Mouse (Mus musculus): ENCODE data around the gene Thop1. TPM values are rescaled to one million over a fixed set of nuclear protein-coding genes. Genes with fewer than 3 reads are reported as not detected.

Gene Thop1
- total and polyA plus RNA-seq, 2 experiments, result 7.4 to 13.1 TPM

DNA sequence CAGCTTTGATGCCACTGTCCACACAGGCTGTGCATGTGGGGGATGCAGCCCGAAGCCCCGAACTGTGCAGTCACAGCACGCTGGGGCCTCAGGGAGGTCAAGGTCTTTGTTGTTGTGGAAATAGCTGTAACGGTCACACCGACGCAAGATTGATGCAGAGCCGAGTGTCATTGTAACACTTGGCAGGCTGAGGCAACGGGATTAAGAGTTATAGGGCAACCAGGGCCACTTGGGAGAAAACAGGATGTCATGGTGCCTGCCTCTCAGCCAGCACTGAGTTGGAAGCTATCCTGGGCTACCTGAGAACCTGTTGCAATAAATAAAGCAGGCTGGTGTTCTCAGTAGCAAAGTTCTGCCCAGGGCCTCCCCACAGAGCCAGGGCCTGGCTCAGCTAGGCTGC lies 5.9 kb downstream of the Thop1 start:
- H3K79me2 ChIP-seq (ENCODE audit: control insufficient read depth, insufficient read depth, low read length), result no peaks in the 10 kb centered on the region
- H3K9ac ChIP-seq (ENCODE audit: low read depth, low read length), result no peak overlapping the region
- H3K4me1 ChIP-seq (ENCODE audit: control insufficient read depth, insufficient read depth, low read length), result no peaks in the 10 kb centered on the region
- no peak overlapping the region for H3K4me3 ChIP-seq (ENCODE audit: insufficient read depth, low read depth, low read length)
- no peaks in the 10 kb centered on the region for H3K27me3 ChIP-seq (ENCODE audit: control insufficient read depth, insufficient read depth, low read length)
- H3K27ac ChIP-seq (replicated peaks; ENCODE audit: insufficient read depth, low read depth, low read length), result no peak overlapping the region
- 70% methylated on average over 8 of the region's 8 CpGs for WGBS
- no peak for DNase-seq (ENCODE audit: extremely low read depth, low read depth, low spot score)
- no peak for TF ChIP-seq CTCF (IDR thresholded peaks at IDR 0.05; ENCODE audit: low read depth, low read length)
- no peak for TF ChIP-seq POLR2A (IDR thresholded peaks at IDR 0.05; ENCODE audit: extremely low read depth, insufficient read depth, low read length)
- H3K36me3 ChIP-seq (ENCODE audit: control insufficient read depth, insufficient read depth, low read length), result no peaks in the 10 kb centered on the region

DNA sequence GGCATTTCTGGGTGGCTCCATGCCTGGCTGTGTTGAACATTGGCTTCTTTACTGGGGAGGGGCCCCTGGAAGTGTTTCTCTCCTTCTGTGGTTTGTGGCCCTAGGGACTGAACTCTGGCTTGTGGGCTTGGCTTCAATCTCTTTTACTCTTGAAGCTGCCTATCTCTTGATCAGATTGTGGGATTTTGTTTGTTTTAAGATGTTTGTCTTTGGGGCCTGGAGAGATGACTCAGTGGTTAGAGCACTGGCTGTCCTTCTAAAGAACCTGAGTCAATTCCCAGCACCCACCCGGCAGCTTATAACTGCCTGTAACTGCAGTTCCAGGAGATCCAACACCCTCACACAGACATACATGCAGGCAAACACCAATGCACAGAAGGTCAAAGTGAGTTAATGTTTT lies 6.5 kb downstream of the Thop1 start:
- H3K9ac ChIP-seq (ENCODE audit: low read depth, low read length), result no peak overlapping the region
- no peak overlapping the region for H3K4me3 ChIP-seq (ENCODE audit: insufficient read depth, low read depth, low read length)
- no peaks in the 10 kb centered on the region for H3K27me3 ChIP-seq (ENCODE audit: control insufficient read depth, insufficient read depth, low read length)
- 71% methylated on average over 1 of the region's 1 CpGs for WGBS
- DNase-seq (ENCODE audit: extremely low read depth, low read depth, low spot score), result no peak
- no peaks in the 10 kb centered on the region for H3K36me3 ChIP-seq (ENCODE audit: control insufficient read depth, insufficient read depth, low read length)
- no peaks in the 10 kb centered on the region for H3K79me2 ChIP-seq (ENCODE audit: control insufficient read depth, insufficient read depth, low read length)
- no peak overlapping the region for H3K27ac ChIP-seq (replicated peaks; ENCODE audit: insufficient read depth, low read depth, low read length)
- TF ChIP-seq CTCF (IDR thresholded peaks at IDR 0.05; ENCODE audit: low read depth, low read length) (no peak), POLR2A (IDR thresholded peaks at IDR 0.05; ENCODE audit: extremely low read depth, insufficient read depth, low read length) (no peak)
- H3K4me1 ChIP-seq (ENCODE audit: control insufficient read depth, insufficient read depth, low read length), result no peaks in the 10 kb centered on the region

- TF ChIP-seq CTCF (IDR thresholded peaks at IDR 0.05; ENCODE audit: low read depth, low read length) (no peak), POLR2A (IDR thresholded peaks at IDR 0.05; ENCODE audit: extremely low read depth, insufficient read depth, low read length) (no peak)
- Histone ChIP-seq H3K4me1 (ENCODE audit: control insufficient read depth, insufficient read depth, low read length) (no peaks in the 10 kb centered on the region), H3K27me3 (ENCODE audit: control insufficient read depth, insufficient read depth, low read length) (no peaks in the 10 kb centered on the region), H3K4me3 (ENCODE audit: insufficient read depth, low read depth, low read length) (no peak overlapping the region), H3K79me2 (ENCODE audit: control insufficient read depth, insufficient read depth, low read length) (no peaks in the 10 kb centered on the region), H3K36me3 (ENCODE audit: control insufficient read depth, insufficient read depth, low read length) (no peaks in the 10 kb centered on the region), H3K9ac (ENCODE audit: low read depth, low read length) (no peak overlapping the region), H3K27ac (replicated peaks; ENCODE audit: insufficient read depth, low read depth, low read length) (no peak overlapping the region)
- 93% methylated on average over 11 of the region's 11 CpGs for WGBS
- no peak for DNase-seq (ENCODE audit: extremely low read depth, low read depth, low spot score)
These were observed 8.1 kb downstream of the Thop1 start for GRCm38 (mm10) chr10:81077916-81078315.

DNA sequence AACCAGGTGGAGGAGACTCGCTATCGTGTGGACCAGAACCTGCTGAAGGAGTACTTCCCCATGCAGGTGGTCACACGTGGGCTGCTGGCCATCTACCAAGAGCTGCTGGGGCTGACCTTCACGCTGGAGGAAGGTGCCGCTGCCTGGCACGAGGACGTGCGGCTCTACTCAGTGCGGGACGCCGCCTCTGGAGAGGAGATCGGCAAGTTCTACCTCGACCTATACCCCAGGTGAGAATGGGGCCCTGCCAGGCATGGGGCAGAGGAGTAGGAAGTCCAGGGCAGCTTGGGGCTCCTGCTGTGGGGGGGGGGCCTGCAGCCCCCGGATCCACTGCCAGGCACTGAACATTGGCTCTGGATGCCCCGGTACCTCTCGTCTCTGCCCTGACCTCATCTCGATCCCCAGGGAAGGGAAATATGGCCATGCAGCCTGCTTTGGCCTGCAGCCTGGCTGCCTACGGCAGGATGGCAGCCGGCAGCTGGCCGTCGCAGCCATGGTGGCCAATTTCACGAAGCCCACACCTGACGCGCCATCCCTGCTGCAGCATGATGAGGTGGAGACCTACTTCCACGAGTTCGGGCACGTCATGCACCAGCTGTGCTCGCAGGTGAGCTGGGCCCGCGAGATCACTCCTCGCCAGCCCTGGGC lies 10.3 kb downstream of the Thop1 start:
- Histone ChIP-seq H3K36me3 (ENCODE audit: control insufficient read depth, insufficient read depth, low read length) (peaks cover 2% of the 10 kb centered on the region), H3K4me3 (ENCODE audit: insufficient read depth, low read depth, low read length) (no peak overlapping the region), H3K9ac (ENCODE audit: low read depth, low read length) (no peak overlapping the region), H3K4me1 (ENCODE audit: control insufficient read depth, insufficient read depth, low read length) (no peaks in the 10 kb centered on the region), H3K27ac (replicated peaks; ENCODE audit: insufficient read depth, low read depth, low read length) (no peak overlapping the region), H3K27me3 (ENCODE audit: control insufficient read depth, insufficient read depth, low read length) (no peaks in the 10 kb centered on the region), H3K79me2 (ENCODE audit: control insufficient read depth, insufficient read depth, low read length) (no peaks in the 10 kb centered on the region)
- DNase-seq (ENCODE audit: extremely low read depth, low read depth, low spot score), result no peak
- TF ChIP-seq CTCF (IDR thresholded peaks at IDR 0.05; ENCODE audit: low read depth, low read length) (no peak), POLR2A (IDR thresholded peaks at IDR 0.05; ENCODE audit: extremely low read depth, insufficient read depth, low read length) (no peak)
- 94% methylated on average over 31 of the region's 31 CpGs for WGBS

DNA sequence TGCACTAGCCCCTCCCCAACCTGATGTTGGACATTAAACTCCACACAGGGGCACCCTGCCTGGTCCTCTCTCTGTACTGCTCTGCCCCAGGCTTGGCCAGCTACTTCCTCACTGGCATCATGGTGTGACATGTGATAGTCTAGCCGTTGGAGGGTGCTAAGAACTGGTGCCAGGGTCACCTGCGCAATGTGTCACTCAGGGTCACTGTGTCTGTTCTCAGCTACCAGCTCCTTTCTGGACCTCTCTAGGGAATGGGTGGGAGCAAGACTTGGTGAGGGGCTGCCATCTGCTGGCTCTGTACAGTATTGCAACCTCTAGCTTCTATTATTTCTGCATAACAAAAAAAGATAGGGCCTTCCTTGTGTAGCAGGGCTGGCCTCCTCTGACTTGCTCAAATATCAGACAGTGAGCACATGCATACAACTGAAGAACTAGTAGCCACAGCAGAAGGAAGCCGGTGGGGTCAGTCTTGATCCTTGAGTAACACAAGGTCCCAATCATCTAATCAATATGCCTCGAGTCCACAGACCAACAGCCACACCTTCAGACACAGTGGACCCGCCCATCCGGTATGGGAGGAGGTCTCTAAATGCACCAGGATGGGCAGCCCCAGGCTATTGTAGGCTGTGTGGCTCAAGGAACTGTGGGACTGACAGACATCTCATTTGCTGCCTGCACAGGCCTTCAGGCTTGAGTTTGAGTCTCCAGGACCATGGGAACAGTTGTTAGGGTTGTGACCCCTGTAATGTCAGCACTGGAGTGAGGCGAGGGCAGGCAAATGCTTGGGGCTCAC lies 12.5 kb downstream of the Thop1 start:
- peak; percentile 74 for DNase-seq (ENCODE audit: extremely low read depth, low read depth, low spot score)

GRCm38 (mm10) chr10:81087021-81087420 lies 17.2 kb downstream of the Thop1 start:
- no peaks in the 10 kb centered on the region for H3K27me3 ChIP-seq (ENCODE audit: control insufficient read depth, insufficient read depth, low read length)
- peak; percentile 66 for DNase-seq (ENCODE audit: extremely low read depth, low read depth, low spot score)
- H3K36me3 ChIP-seq (ENCODE audit: control insufficient read depth, insufficient read depth, low read length), result peaks cover 54% of the 10 kb centered on the region
- TF ChIP-seq POLR2A (IDR thresholded peaks at IDR 0.05; ENCODE audit: extremely low read depth, insufficient read depth, low read length) (no peak), CTCF (IDR thresholded peaks at IDR 0.05; ENCODE audit: low read depth, low read length) (peak; percentile 41; the same call in 1 of the 2 replicates)
- 62% methylated on average over 2 of the region's 2 CpGs for WGBS
- no peak overlapping the region for H3K4me3 ChIP-seq (ENCODE audit: insufficient read depth, low read depth, low read length)
- H3K4me1 ChIP-seq (ENCODE audit: control insufficient read depth, insufficient read depth, low read length), result peaks cover 8% of the 10 kb centered on the region
- H3K79me2 ChIP-seq (ENCODE audit: control insufficient read depth, insufficient read depth, low read length), result no peaks in the 10 kb centered on the region
- H3K27ac ChIP-seq (replicated peaks; ENCODE audit: insufficient read depth, low read depth, low read length), result no peak overlapping the region
- no peak overlapping the region for H3K9ac ChIP-seq (ENCODE audit: low read depth, low read length)

More for the DNA sequence above, 12.5 kb downstream of the Thop1 start:
- WGBS, result 26% methylated on average over 7 of the region's 7 CpGs
- Histone ChIP-seq H3K27me3 (ENCODE audit: control insufficient read depth, insufficient read depth, low read length) (no peaks in the 10 kb centered on the region), H3K4me1 (ENCODE audit: control insufficient read depth, insufficient read depth, low read length) (no peaks in the 10 kb centered on the region), H3K4me3 (ENCODE audit: insufficient read depth, low read depth, low read length) (no peak overlapping the region), H3K27ac (replicated peaks; ENCODE audit: insufficient read depth, low read depth, low read length) (no peak overlapping the region; the same call in 1 of the 2 replicates), H3K9ac (ENCODE audit: low read depth, low read length) (no peak overlapping the region), H3K36me3 (ENCODE audit: control insufficient read depth, insufficient read depth, low read length) (peaks cover 20% of the 10 kb centered on the region), H3K79me2 (ENCODE audit: control insufficient read depth, insufficient read depth, low read length) (no peaks in the 10 kb centered on the region)
- 0 out of 2 replicates have a peak, but pooled peaks have one; percentile 28 for TF ChIP-seq POLR2A (IDR thresholded peaks at IDR 0.05; ENCODE audit: extremely low read depth, insufficient read depth, low read length)
- TF ChIP-seq CTCF (IDR thresholded peaks at IDR 0.05; ENCODE audit: low read depth, low read length), result peak; percentile 69

Data from liver, adult 2 months (tissue).